Mouse (Mus musculus) cerebellum, adult 9-10 months (tissue): Measurements from ENCODE around the gene Uck2.
A peak's percentile ranks its signal among the peaks of the same experiment; 100 is the strongest.

ENCODE experiments used
- DNase-seq: peaks from one replicate; pipeline ENCODE4 v3.0.0; 2022

The Uck2 gene

GRCm38 (mm10) chr1:167285320-167285355, at the start of gene Uck2:
Gene Uck2 (minus strand): TSS chr1:167285320.
- no peak for DNase-seq

- no peak for DNase-seq
Measured at GRCm38 (mm10) chr1:167331106-167331505, 46.0 kb upstream of the Uck2 start.

GRCm38 (mm10) chr1:167328776-167329175, 43.7 kb upstream of the Uck2 start:
- no peak for DNase-seq

DNA sequence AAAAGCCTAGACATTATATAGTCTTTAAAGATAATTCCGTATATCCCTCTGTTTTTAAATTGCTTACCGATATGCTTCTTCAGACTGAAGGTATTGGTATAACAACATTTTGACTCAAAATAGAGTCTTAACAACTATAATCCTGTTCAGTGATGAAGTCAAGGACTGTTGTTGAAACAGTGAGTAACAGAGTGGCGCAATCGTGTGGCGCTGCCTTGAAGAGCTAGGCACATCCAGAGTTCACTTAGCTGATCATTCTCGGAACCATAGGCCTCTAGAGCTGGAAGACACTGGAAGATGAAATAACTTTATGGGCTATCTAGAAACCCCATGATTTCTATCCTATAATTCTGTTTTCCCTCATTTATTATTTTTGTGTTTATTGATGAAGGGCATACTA, 36.6 kb upstream of the Uck2 start:
- no peak for DNase-seq

GRCm38 (mm10) chr1:167313220-167313619, 28.1 kb upstream of the Uck2 start:
- no peak for DNase-seq

- no peak for DNase-seq
Measured at GRCm38 (mm10) chr1:167312367-167312766, 27.2 kb upstream of the Uck2 start.

- peak; percentile 97 for DNase-seq
Measured at GRCm38 (mm10) chr1:167308261-167309054, 23.3 kb upstream of the Uck2 start, which contains the start of gene Tmco1. Gene Tmco1 (plus strand): TSS chr1:167308378.

DNA sequence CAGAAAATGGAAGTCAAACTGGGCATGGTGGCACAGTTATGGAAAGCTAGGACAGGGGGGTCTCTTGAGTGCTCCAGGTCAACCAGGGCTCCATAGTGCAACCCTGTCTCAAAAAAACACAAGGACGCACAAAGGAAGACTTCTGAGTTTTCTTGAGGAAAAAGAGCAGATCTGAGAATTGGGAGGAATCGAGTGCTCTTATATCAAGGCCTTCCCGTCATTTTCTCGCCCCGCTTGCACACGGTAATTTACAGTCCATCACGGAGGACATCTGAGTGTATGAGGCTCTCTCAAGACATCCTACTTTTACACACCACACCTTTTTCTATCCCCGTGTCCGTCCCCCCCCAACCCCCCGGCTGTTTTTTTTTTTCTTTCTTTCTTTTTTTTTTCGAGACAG, 22.6 kb upstream of the Uck2 start:
- peak; percentile 49 for DNase-seq

GRCm38 (mm10) chr1:167306451-167307240, 21.5 kb upstream of the Uck2 start:
- peak; percentile 62 for DNase-seq

GRCm38 (mm10) chr1:167305501-167306137, 20.5 kb upstream of the Uck2 start:
- DNase-seq, result no peak

DNA sequence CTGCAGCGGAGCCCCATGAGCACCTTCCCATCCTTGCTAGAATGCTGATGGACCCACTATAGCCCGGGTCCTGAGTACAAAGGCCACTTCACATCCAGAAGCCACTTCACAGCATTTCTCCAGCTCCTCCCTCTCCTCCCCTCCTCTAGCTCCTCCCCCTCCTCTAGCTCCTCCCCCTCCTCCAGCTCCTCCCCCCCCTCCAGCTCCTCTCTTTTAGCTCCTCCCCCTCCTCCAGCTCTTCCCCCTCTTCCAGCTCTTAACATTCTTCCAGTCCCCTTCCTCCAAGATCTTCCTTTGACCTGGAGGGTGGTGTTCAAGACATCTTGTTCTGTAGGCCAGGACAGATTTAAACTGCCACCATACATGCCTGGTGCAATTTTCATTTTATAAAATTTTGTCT, 15.0 kb upstream of the Uck2 start:
- DNase-seq, result no peak

GRCm38 (mm10) chr1:167295679-167296402, 10.7 kb upstream of the Uck2 start:
- DNase-seq, result no peak

- no peak for DNase-seq
Measured at GRCm38 (mm10) chr1:167292447-167292846, 7.3 kb upstream of the Uck2 start.

- no peak for DNase-seq
Measured at GRCm38 (mm10) chr1:167291610-167292009, 6.5 kb upstream of the Uck2 start.

GRCm38 (mm10) chr1:167290263-167290592, 5.1 kb upstream of the Uck2 start:
- no peak for DNase-seq

- no peak for DNase-seq
Measured at GRCm38 (mm10) chr1:167289567-167290262, 4.6 kb upstream of the Uck2 start.

DNA sequence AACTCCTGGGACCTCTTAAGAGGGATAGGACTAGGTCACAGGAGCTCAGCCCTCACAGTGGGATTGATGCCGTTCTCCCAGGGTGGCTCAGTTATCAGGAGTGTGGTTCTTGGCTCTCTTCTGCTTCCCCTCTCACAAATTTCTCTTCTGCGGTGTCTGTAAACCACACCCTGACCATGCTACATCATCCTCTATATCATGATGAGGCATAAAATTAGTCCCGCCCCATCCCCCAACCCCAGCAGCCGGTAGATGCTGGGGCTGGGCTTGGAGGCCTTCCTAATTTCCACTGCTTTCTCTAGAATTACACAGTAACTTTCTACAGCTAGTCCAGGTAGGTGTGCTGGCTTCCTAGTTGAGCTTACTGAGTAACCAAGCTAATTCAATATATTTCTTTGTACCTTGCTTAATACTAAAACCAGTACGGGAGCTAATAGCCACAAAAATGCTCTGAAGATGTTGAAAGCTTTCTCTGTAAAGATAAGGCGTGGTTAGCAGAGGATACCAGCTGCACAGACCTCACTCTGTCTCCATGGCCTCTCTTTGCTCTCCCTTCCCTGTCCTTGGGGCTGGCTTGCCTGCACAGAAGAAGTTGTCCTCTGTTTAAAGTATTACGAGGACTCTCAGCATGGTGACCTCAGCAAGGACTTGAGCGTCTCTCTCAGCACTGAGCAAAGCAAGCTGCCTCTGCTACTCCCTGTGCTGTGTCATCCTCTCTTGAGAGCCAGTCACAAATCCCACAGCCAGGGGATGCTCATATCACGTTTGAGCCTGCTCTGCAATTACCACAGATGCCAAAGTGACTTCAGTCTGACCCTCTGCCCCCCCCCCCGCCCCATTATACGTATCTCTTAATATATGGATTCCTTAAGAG, 3.8 kb upstream of the Uck2 start:
- no peak for DNase-seq

DNA sequence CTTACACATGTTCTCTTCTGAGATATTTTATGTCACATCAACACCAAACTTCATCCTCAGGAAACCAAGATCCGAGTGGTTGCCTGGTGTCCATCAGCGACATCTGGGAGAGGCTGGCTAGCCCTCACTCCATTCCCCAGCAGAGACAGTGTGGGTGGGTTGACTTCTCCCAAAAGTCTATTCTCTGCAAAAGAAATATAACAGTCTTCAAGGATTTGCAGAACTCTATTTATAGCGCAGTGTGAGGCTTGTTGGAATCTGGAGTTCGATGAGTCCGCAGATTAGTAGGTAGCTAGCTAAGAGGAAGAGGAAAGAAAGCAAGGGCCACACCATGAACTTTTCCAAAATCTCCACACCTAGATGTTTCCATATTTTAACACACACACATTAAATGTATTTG, 2.0 kb upstream of the Uck2 start:
- DNase-seq, result no peak

DNA sequence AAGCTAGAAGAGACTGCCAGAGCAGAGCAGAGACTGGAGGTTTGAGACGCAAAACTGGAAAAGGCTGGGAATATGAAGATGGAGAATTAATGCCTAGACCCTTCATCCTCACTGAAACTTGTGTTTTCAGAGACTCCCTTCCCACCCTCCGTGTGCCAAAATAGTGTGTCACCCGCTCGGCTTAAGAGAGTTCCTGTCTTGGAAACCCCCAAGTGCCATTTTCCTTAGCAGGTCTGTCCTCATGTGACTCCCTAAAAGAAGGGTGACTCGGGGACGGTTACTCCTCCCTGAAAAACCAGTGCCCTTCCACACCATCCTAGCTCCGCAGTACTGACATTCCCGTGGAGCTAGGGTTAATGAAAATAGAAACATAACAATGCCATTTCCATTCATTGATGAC, 236 bp upstream of the Uck2 start:
- no peak for DNase-seq

DNA sequence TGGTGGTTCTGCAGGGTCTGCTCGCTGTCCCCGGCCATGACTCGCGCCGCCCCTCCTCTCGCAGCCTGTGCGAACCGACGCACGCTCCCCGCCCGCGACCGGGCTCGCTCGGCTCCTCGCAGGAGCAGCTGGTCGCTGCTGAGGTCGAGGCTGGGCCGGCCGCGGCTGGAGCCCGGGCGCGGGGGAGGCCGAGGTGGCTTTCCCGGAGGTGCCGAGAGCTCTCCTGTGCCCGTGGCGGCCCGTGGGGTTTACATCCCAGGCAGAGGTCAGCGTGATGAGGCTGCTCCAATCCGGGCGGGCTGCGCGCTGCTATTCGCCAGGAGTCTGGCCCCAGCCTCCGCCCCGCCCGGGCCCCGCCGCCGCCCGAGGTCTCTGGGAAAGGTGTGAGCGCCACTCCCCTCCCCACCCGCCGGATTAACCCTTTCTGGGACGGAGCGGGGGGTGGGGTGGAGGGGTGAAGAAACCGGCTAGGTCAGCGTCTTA, 242 bp downstream of the Uck2 start:
- peak; percentile 94 for DNase-seq

DNA sequence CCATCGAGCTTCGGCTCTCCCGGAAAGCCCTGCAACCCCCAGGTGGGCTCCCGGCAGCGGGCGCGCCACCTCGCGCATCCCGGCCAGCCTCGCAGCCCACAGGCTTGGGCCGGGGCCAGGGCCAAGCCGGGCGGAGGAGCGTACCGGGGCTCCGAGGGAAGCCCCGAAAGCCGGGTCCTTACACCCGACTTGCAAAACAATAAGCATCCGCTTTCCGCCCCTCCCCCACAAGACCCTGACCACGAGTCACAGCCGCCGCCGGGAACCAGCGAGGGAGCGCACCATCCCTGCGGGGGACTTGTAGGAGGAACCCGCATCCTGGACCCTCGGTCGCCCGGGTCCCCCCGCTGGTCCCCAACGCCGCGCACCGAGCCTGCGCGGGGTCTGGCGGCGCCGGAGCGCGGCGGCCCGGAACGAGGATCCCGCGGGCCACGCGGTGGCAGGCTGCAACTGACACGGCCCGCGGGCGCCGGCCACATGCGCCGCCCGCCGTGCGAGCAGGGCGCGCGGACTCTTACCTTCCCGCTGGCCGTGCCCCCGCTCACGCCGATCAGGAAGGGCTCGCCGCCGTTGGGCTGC, 773 bp downstream of the Uck2 start:
- peak; percentile 78 for DNase-seq
